Mouse (Mus musculus): ENCODE results near the gene Srbd1.

DNA sequence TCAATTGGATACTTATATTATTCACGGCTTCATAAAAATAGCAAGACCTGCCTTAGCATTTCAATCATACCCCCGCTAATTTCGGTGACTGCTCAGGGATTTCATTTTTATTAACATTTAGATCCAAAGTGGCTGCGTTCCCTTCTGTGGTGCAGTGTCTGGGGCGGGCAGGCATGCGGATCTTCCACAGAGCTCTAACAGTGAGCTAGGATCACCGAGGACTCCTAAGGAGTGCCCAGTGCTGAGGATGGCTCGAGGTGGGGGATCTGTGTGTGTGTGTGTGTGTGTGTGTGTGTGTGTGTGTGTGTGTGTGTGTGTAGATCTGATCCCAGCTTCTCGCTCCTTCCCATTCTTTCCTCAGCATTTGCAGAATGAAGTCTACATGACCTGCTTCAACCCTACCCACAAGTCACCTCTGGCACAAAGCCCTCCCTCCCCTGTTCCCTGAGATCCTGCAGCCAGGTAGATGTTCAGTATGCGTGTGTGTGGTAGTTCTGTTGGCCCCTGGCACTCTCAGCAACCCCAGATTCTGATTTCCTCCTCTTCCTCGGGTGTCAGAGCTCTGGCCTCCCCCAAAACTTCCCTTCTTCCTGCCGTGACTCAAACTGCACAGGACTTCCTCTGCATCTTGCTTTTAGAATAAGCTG, 200.9 kb downstream of the Srbd1 start:
- TF ChIP-seq CTCF (IDR thresholded peaks at IDR 0.05) (no peak), EP300 (IDR thresholded peaks at IDR 0.05) (no peak)
